Mouse (Mus musculus) liver, postnatal 0 days (tissue): ENCODE data around the gene Cldn34c1. TPM values are rescaled to one million over a fixed set of nuclear protein-coding genes. Genes with fewer than 3 reads are reported as not detected.
"Not testable (repeated sequence)": the region's sequence is repeated elsewhere in the genome, so short reads cannot be mapped to it uniquely, and the experiment has no call there.

ENCODE experiments used
- ATAC-seq: fragments of 200-750 bp; cut with Nextera tagmentation; 2 replicates; pipeline ENCODE4 v1.8.0; 2017; ENCODE audit warnings: mild to moderate bottlenecking, moderate library complexity
- DNase-seq: peaks from one replicate; pipeline ENCODE4 v3.0.0-alpha.2; 2016
- H3K27ac ChIP-seq: fragments of 300-500 bp; sonication (generic); 2 replicates; pipeline ENCODE4 v1.5.1; 2014; ENCODE audit warnings: antibody characterized with exemption, moderate library complexity, mild to moderate bottlenecking, low read depth
- H3K27me3 ChIP-seq: fragments of 300-500 bp; sonication (generic); 2 replicates; pipeline ENCODE4 v1.6.1; 2014; ENCODE audit warnings: low read length, control low read depth, mixed read lengths; ENCODE audit not compliant: insufficient read depth
- H3K36me3 ChIP-seq: fragments of 300-500 bp; sonication (generic); replicated peaks from 2 replicates; pipeline ENCODE4 v1.6.1; 2014; ENCODE audit warnings: mild to moderate bottlenecking, control low read depth, low read length, moderate library complexity, mixed read lengths; ENCODE audit not compliant: insufficient read depth
- H3K4me1 ChIP-seq: fragments of 300-500 bp; sonication (generic); 2 replicates; pipeline ENCODE4 v1.6.1; 2014; ENCODE audit warnings: antibody characterized with exemption, mild to moderate bottlenecking, control low read depth; ENCODE audit not compliant: insufficient read depth
- H3K4me2 ChIP-seq: fragments of 300-500 bp; sonication (generic); 2 replicates; pipeline ENCODE4 v1.6.1; 2014; ENCODE audit warnings: low read depth, mild to moderate bottlenecking, low read length, moderate library complexity, mixed read lengths
- H3K4me3 ChIP-seq: fragments of 300-500 bp; sonication (generic); 2 replicates; pipeline ENCODE4 v1.5.1; 2014; ENCODE audit warnings: low read depth, low read length
- H3K9ac ChIP-seq: fragments of 300-500 bp; sonication (generic); replicated peaks from 2 replicates; pipeline ENCODE4 v1.6.1; 2014; ENCODE audit warnings: mild to moderate bottlenecking, moderate library complexity
- H3K9me3 ChIP-seq: fragments of 300-500 bp; sonication (generic); 2 replicates; pipeline ENCODE4 v1.6.1; 2016; ENCODE audit warnings: mild to moderate bottlenecking, control low read depth, low read length, mixed read lengths
- CTCF ChIP-seq: sonication (generic); IDR thresholded peaks from 2 replicates; pipeline ENCODE4 v1.5.1; 2016; ENCODE audit warnings: antibody characterized with exemption, low read depth
- EP300 ChIP-seq: IDR thresholded peaks from 2 replicates; pipeline ENCODE4 v1.6.1; 2016; ENCODE audit warnings: antibody characterized with exemption, low read depth, mild to moderate bottlenecking
- WGBS: fragments of 180-500 bp; shearing (Covaris S2); extraction: QIAGEN DNeasy Blood & Tissue Kit; methylation state at CpG from one replicate; pipeline ENCODE4 v1.1.7; 2014; ENCODE audit not compliant: insufficient replicate concordance; 5-methylcytosine and 5-hydroxymethylcytosine counted together
- polyA plus RNA-seq: library from polyadenylated mRNA; unstranded; fragments of >200 nt; fragmentation: Nextera tagmentation; extraction: Ambion mirVana; gene quantifications from 2 replicates; pipeline ENCODE4 v1.2.1, GENCODE M21; 2015

The Cldn34c1 gene
- 2.8 TPM in 2 replicates for polyA plus RNA-seq

GRCm38 (mm10) chrX:123103291-123104260 is at the start of gene Cldn34c1:
Cldn34c1 (plus strand) TSS chrX:123103495.
- H3K4me1 ChIP-seq = no peaks in the 10 kb centered on the region
- peak within 1 kb of the TSS; percentile 72 for H3K27ac ChIP-seq
- peak within 1 kb of the TSS; percentile 63 for H3K9ac ChIP-seq
- H3K4me3 ChIP-seq = peak within 1 kb of the TSS; percentile 70
- H3K4me2 ChIP-seq = peak within 1 kb of the TSS; percentile 64
- DNase-seq (peak; percentile 84), ATAC-seq (peak; percentile 98)
- no peaks in the 10 kb centered on the region for H3K9me3 ChIP-seq
- TF ChIP-seq EP300 (no peak), CTCF (no peak)
- H3K27me3 ChIP-seq = no peaks in the 10 kb centered on the region
- H3K36me3 ChIP-seq = no peaks in the 10 kb centered on the region
- WGBS = 10% methylated on average over 50 of the region's 66 CpGs

GRCm38 (mm10) chrX:123087441-123087840 is 15.9 kb upstream of the Cldn34c1 start:
- TF ChIP-seq EP300 = no peak
- TF ChIP-seq CTCF = no peak
- ATAC-seq (no peak), DNase-seq (no peak)
- no peak overlapping the region for H3K4me2 ChIP-seq
- no peaks in the 10 kb centered on the region for H3K27me3 ChIP-seq
- WGBS = 66% methylated on average over 3 of the region's 3 CpGs
- no peak overlapping the region for H3K9ac ChIP-seq
- no peaks in the 10 kb centered on the region for H3K4me1 ChIP-seq
- no peak overlapping the region for H3K27ac ChIP-seq
- H3K4me3 ChIP-seq = no peak overlapping the region
- no peaks in the 10 kb centered on the region for H3K9me3 ChIP-seq
- no peaks in the 10 kb centered on the region for H3K36me3 ChIP-seq

- 19% methylated on average over 5 of the region's 5 CpGs for WGBS
- Histone ChIP-seq H3K4me3 (peak overlapping the region; percentile 70), H3K27ac (peak overlapping the region; percentile 72; the same call in 1 of the 2 replicates), H3K4me2 (peak overlapping the region; percentile 64)
- not testable (repeated sequence) for H3K27me3 ChIP-seq, H3K4me1 ChIP-seq, H3K9ac ChIP-seq, ATAC-seq, DNase-seq, H3K9me3 ChIP-seq, H3K36me3 ChIP-seq
Observed at GRCm38 (mm10) chrX:123102806-123103205, 489 bp upstream of the Cldn34c1 start.

- H3K4me1 ChIP-seq, H3K9ac ChIP-seq, H3K27me3 ChIP-seq, DNase-seq, ATAC-seq, H3K9me3 ChIP-seq, H3K27ac ChIP-seq, H3K36me3 ChIP-seq: not testable (repeated sequence)
- 24% methylated on average over 7 of the region's 7 CpGs for WGBS
- Histone ChIP-seq H3K4me2 (peak overlapping the region; percentile 64; the same call in 1 of the 2 replicates), H3K4me3 (peak overlapping the region; percentile 70; the same call in 1 of the 2 replicates)
Observed at GRCm38 (mm10) chrX:123104692-123105091, 1.4 kb downstream of the Cldn34c1 start.

GRCm38 (mm10) chrX:123222381-123222780 is 119.1 kb downstream of the Cldn34c1 start, which contains the start of gene Srsx:
Srsx (minus strand) TSS chrX:123222481.
- DNase-seq, H3K9ac ChIP-seq, H3K4me1 ChIP-seq, H3K4me3 ChIP-seq, H3K27me3 ChIP-seq, H3K9me3 ChIP-seq, ATAC-seq, H3K4me2 ChIP-seq, H3K27ac ChIP-seq, H3K36me3 ChIP-seq: not testable (repeated sequence)
- no CpG with 5 or more reads among the region's 1 CpGs for WGBS

Other genes with a start within 250 kb of the Cldn34c1 start
- not detected in 2 replicates for gene Gm17521, start 73.8 kb upstream of the Cldn34c1 start, polyA plus RNA-seq
- not detected in 2 replicates for gene Srsx, start 119.0 kb downstream of the Cldn34c1 start, polyA plus RNA-seq
- not detected in 2 replicates for gene Gm17577, start 143.4 kb downstream of the Cldn34c1 start, polyA plus RNA-seq